ENCODE assay signal across 14 mouse cellular contexts in genomic region chr3:86108576-86108975, GRCm38 (mm10). TPM values are rescaled to one million over a fixed set of nuclear protein-coding genes. Genes with fewer than 3 reads are reported as not detected.
DNase-seq lines count a peak whose midpoint lies in the region; ATAC-seq and TF ChIP-seq lines count a peak whose summit lies in the region.
"Had no signal": no experiment of that assay in that cellular context is flagged by ENCODE, and none has a peak within 500 bp of the region (broad histone marks: within the 10 kb centered on the region; RNA-seq: fewer than 3 reads in every experiment).

No protein-coding gene starts in this region.

- H3K4me3 ChIP-seq in lung, embryonic 14.5 days (ENCODE audit: low read depth, low read length), result no peak overlapping the region
- H3K4me3 ChIP-seq in stomach, embryonic 14.5 days (ENCODE audit: low read depth, low read length), result no peak overlapping the region
- H3K4me3 ChIP-seq in hindbrain, embryonic 13.5 days, result no peak overlapping the region
- H3K4me3 ChIP-seq: forebrain, embryonic 13.5 days; limb, embryonic 13.5 days had no signal

- DNase-seq in lung, embryonic 14.5 days, result no peak
- DNase-seq in lung, postnatal 4 days, result no peak
- DNase-seq in c-Kit-negative CD71-positive TER-119-positive erythroid progenitor cells, embryonic 14.5 days (ENCODE audit: low read depth, low spot score), result peak; percentile 74
- DNase-seq in liver, result peak; percentile 85
- DNase-seq: adrenal gland, postnatal 14 days; cerebellum, postnatal 14 days; gastrocnemius, postnatal 36 days; layer of hippocampus, adult 9-11 months had no signal

- peaks cover 14% of the 10 kb centered on the region; the same call in 1 of the 2 replicates for H3K36me3 ChIP-seq in lung, embryonic 14.5 days (ENCODE audit: insufficient read depth)
- H3K36me3 ChIP-seq in stomach, embryonic 14.5 days (ENCODE audit: control insufficient read depth, insufficient read depth, low read length), result no peaks in the 10 kb centered on the region; the same call in 1 of the 2 replicates
- peaks cover 4% of the 10 kb centered on the region; the same call in 1 of the 2 replicates for H3K36me3 ChIP-seq in hindbrain, embryonic 13.5 days

- no peak overlapping the region for H3K4me2 ChIP-seq in lung, embryonic 14.5 days
- no peak overlapping the region for H3K4me2 ChIP-seq in stomach, embryonic 14.5 days (replicated peaks; ENCODE audit: low read depth, low read length)
- H3K4me2 ChIP-seq in hindbrain, embryonic 13.5 days, result no peak overlapping the region
- H3K4me2 ChIP-seq: forebrain, embryonic 13.5 days; limb, embryonic 13.5 days had no signal

- ATAC-seq in lung, embryonic 14.5 days (ENCODE audit: insufficient read depth), result peak; percentile 66; the same call in 1 of the 2 replicates
- peak; percentile 71; the same call in 1 of the 2 replicates for ATAC-seq in stomach, embryonic 14.5 days (ENCODE audit: insufficient number of reproducible peaks, insufficient read depth, low FRiP score, low read depth)
- no peak for ATAC-seq in cerebellum, adult (ENCODE audit: insufficient number of reproducible peaks, low FRiP score, low TSS enrichment)
- ATAC-seq in hindbrain, embryonic 13.5 days (ENCODE audit: low FRiP score), result no peak
- ATAC-seq: inflammation-experienced regulatory T-cells, adult 6 months had no signal

- H3K9me3 ChIP-seq in lung, embryonic 14.5 days (ENCODE audit: low read depth, low read length), result no peaks in the 10 kb centered on the region
- no peaks in the 10 kb centered on the region for H3K9me3 ChIP-seq in stomach, embryonic 14.5 days (ENCODE audit: control insufficient read depth, low read depth, low read length)
- H3K9me3 ChIP-seq in hindbrain, embryonic 13.5 days, result no peaks in the 10 kb centered on the region
- H3K9me3 ChIP-seq: forebrain, embryonic 13.5 days; limb, embryonic 13.5 days had no signal

- peaks cover 4% of the 10 kb centered on the region; the same call in 1 of the 2 replicates for H3K4me1 ChIP-seq in lung, embryonic 14.5 days (ENCODE audit: insufficient read depth)
- H3K4me1 ChIP-seq in stomach, embryonic 14.5 days (ENCODE audit: control insufficient read depth, insufficient read depth, low read length), result 0 out of 2 replicates have a peak, but pooled peaks cover 4% of the 10 kb centered on the region
- 0 out of 2 replicates have a peak, but pooled peaks cover 7% of the 10 kb centered on the region for H3K4me1 ChIP-seq in hindbrain, embryonic 13.5 days (replicated peaks)
- H3K4me1 ChIP-seq: forebrain, embryonic 13.5 days had no signal

- TF ChIP-seq CTCF in lung, embryonic 14.5 days (IDR thresholded peaks at IDR 0.05; ENCODE audit: low read depth), result no peak

- WGBS in lung, embryonic 14.5 days, result 76% methylated on average over 4 of the region's 4 CpGs
- WGBS in stomach, embryonic 14.5 days, result 77% methylated on average over 4 of the region's 4 CpGs
- WGBS in hindbrain, embryonic 13.5 days, result 86% methylated on average over 4 of the region's 4 CpGs

- no peaks in the 10 kb centered on the region for H3K27me3 ChIP-seq in lung, embryonic 14.5 days (ENCODE audit: insufficient read depth, low read length)
- H3K27me3 ChIP-seq in stomach, embryonic 14.5 days (ENCODE audit: control insufficient read depth, insufficient read depth, low read length), result no peaks in the 10 kb centered on the region
- no peaks in the 10 kb centered on the region for H3K27me3 ChIP-seq in hindbrain, embryonic 13.5 days
- H3K27me3 ChIP-seq: forebrain, embryonic 13.5 days; limb, embryonic 13.5 days had no signal

- no peak overlapping the region for H3K9ac ChIP-seq in lung, embryonic 14.5 days
- no peak overlapping the region for H3K9ac ChIP-seq in stomach, embryonic 14.5 days (replicated peaks; ENCODE audit: low read depth, low read length)
- no peak overlapping the region for H3K9ac ChIP-seq in hindbrain, embryonic 13.5 days
- H3K9ac ChIP-seq: forebrain, embryonic 13.5 days; limb, embryonic 13.5 days had no signal

- peak overlapping the region; percentile 24; the same call in 1 of the 2 replicates for H3K27ac ChIP-seq in lung, embryonic 14.5 days (ENCODE audit: low read depth)
- H3K27ac ChIP-seq in stomach, embryonic 14.5 days (ENCODE audit: low read length), result no peak overlapping the region
- H3K27ac ChIP-seq in hindbrain, embryonic 13.5 days, result no peak overlapping the region
- H3K27ac ChIP-seq: forebrain, embryonic 13.5 days; limb, embryonic 13.5 days had no signal

RNA-seq across cellular contexts. Expression of gene Rps3a1, which starts 33.9 kb away (rescaled TPM):
- polyA plus RNA-seq in lung, embryonic 14.5 days (2014; fragmentation: Nextera tagmentation; extraction: Ambion mirVana), result 1,473 and 1,526 TPM in 2 replicates
- 1,494 and 1,548 TPM in 2 replicates for polyA plus RNA-seq in stomach, embryonic 14.5 days (2014; fragmentation: Nextera tagmentation; extraction: Ambion mirVana)
- polyA plus RNA-seq in hindbrain, embryonic 13.5 days (2015; fragmentation: Nextera tagmentation; extraction: Ambion mirVana), result 711 and 729 TPM in 2 replicates

Comparison
In these comparisons a context has a peak if more than half of its experiments do, and no peak if none do; other contexts are left out.
1. ATAC-seq: peak in lung, embryonic 14.5 days (single experiment) and stomach, embryonic 14.5 days (single experiment); none in cerebellum, adult (single experiment) and hindbrain, embryonic 13.5 days (single experiment).
2. DNase-seq: peak in c-Kit-negative CD71-positive TER-119-positive erythroid progenitor cells, embryonic 14.5 days (single experiment) and liver (single experiment); none in lung, embryonic 14.5 days (single experiment) and lung, postnatal 4 days (0 of 2).